Mouse (Mus musculus): Measurements from ENCODE around the gene Kif14.

GRCm38 (mm10) chr1:136571530-136571929 is 105.4 kb downstream of the Kif14 start:
- TF ChIP-seq CTCF (IDR thresholded peaks at IDR 0.05; ENCODE audit: borderline replicate concordance, insufficient read depth, low read length) (no peak), POLR2A (IDR thresholded peaks at IDR 0.05; ENCODE audit: low read depth, low read length) (no peak)
